Mouse (Mus musculus): ENCODE results near the gene Camk1d.

DNA sequence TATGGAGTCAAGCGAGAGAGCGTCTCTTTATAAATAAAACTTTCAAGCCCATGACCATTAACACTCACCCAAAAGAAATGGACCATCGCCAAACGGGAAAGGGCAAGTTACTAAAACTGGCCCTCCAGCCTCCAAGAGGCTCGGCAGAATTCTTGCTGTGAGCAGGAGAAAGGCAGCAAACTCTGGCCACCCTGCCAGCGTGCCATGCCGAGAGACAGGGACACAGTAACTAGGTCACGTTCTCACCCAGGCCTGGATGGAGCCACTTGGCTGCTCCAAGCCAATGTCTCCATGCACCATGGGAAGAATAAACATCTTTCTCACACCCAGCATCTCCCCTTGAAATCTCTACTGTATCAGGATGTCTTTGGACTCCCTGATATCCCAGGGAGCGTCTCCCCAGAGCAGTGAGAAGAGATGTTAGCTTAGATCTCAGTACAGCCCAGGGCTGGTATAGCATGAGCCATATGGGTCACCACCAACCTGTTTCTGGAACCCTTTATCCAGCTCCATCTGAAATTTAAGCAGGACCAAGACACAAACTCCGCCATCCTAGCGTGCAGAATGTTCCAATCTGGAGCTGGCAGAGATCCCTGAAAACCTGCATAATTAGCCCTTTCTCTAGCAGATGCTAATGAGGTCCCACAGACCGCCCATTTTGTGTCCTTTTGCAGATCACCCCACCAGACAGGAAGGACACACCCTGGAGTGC is 38.7 kb downstream of the Camk1d start:
- TF ChIP-seq CTCF (IDR thresholded peaks at IDR 0.05; ENCODE audit: low read depth), result no peak
- TF ChIP-seq EP300 (IDR thresholded peaks at IDR 0.05; ENCODE audit: low read depth), result no peak

Data from heart, postnatal 0 days (tissue).